Mouse (Mus musculus) MEL (cell line): ENCODE results near the gene Casz1. TPM values are rescaled to one million over a fixed set of nuclear protein-coding genes. Genes with fewer than 3 reads are reported as not detected.

ENCODE experiments used
- DNase-seq: peaks from one replicate; pipeline ENCODE4 v3.0.0; 2011; ENCODE audit warnings: low read depth, low spot score
- H3K27ac ChIP-seq: 2 replicates; pipeline ENCODE4 v1.5.1; 2012; ENCODE audit warnings: low read depth, mild to moderate bottlenecking, control low read depth, low read length, moderate library complexity; ENCODE audit not compliant: control insufficient read depth
- H3K27me3 ChIP-seq, 2 experiments: fragments of 150-350 bp in 1 of 2; sonication (generic) in 1 of 2; 2 replicates each; pipeline ENCODE4 v1.6.1; 2012; ENCODE audit warnings: low read length in 2 of 2, mild to moderate bottlenecking in 2 of 2, improper control_type of control experiment in 1 of 2, moderate library complexity in 1 of 2; ENCODE audit not compliant: insufficient read depth in 2 of 2, control insufficient read depth in 1 of 2
- H3K36me3 ChIP-seq, 2 experiments: 2 replicates each; pipeline ENCODE4 v1.6.1; 2012 to 2014; ENCODE audit warnings: low read length in 2 of 2, improper control_type of control experiment in 1 of 2, inconsistent platforms in 1 of 2, mild to moderate bottlenecking in 1 of 2; ENCODE audit not compliant: insufficient read depth in 2 of 2, control insufficient read depth in 1 of 2
- H3K4me1 ChIP-seq, 2 experiments: fragments of 150-350 bp in 1 of 2; sonication (generic) in 1 of 2; 2 replicates each; pipeline ENCODE4 v1.6.1; 2012; ENCODE audit warnings: low read length in 2 of 2, improper control_type of control experiment in 1 of 2, mild to moderate bottlenecking in 1 of 2; ENCODE audit not compliant: insufficient read depth in 2 of 2, control insufficient read depth in 1 of 2
- H3K4me3 ChIP-seq, 2 experiments: fragments of 150-350 bp in 1 of 2; sonication (generic) in 1 of 2; 2 replicates each; pipeline ENCODE4 v1.5.1; 2012; ENCODE audit warnings: low read depth in 2 of 2, low read length in 2 of 2, mild to moderate bottlenecking in 2 of 2, moderate library complexity in 2 of 2, control low read depth in 1 of 2, improper control_type of control experiment in 1 of 2; ENCODE audit not compliant: control insufficient read depth in 1 of 2, insufficient read depth in 1 of 2
- H3K79me2 ChIP-seq: 2 replicates; pipeline ENCODE4 v1.6.1; 2012; ENCODE audit warnings: mild to moderate bottlenecking, low read length, moderate library complexity; ENCODE audit not compliant: control insufficient read depth, poor library complexity, insufficient read depth
- H3K9ac ChIP-seq: 2 replicates; pipeline ENCODE4 v1.6.1; 2012; ENCODE audit warnings: low read depth, mild to moderate bottlenecking, control low read depth, low read length, moderate library complexity; ENCODE audit not compliant: control insufficient read depth, poor library complexity, severe bottlenecking
- H3K9me3 ChIP-seq: fragments of 150-350 bp; sonication (generic); replicated peaks from 2 replicates; pipeline ENCODE4 v1.6.1; 2012; ENCODE audit warnings: mild to moderate bottlenecking, low read length, improper control_type of control experiment, moderate library complexity; ENCODE audit not compliant: insufficient read depth
- BHLHE40 ChIP-seq: IDR thresholded peaks from 2 replicates; pipeline ENCODE4 v1.6.1; 2012; ENCODE audit warnings: low read depth, mild to moderate bottlenecking, inconsistent platforms, low read length, improper control_type of control experiment, borderline replicate concordance
- E2F4 ChIP-seq: IDR thresholded peaks from 2 replicates; pipeline ENCODE4 v1.6.1; 2011; ENCODE audit warnings: low read depth, low read length, improper control_type of control experiment, borderline replicate concordance
- ELF1 ChIP-seq: IDR thresholded peaks from 2 replicates; pipeline ENCODE4 v1.6.1; 2014; ENCODE audit warnings: low read depth, mild to moderate bottlenecking, inconsistent platforms, low read length, improper control_type of control experiment, moderate library complexity
- EP300 ChIP-seq, 2 experiments: IDR thresholded peaks; 2 replicates each; pipeline ENCODE4 v1.6.1; 2011; ENCODE audit warnings: improper control_type of control experiment in 2 of 2, low read length in 2 of 2, low read depth in 1 of 2, mild to moderate bottlenecking in 1 of 2
- GABPA ChIP-seq: IDR thresholded peaks from 2 replicates; pipeline ENCODE4 v1.6.1; 2012; ENCODE audit warnings: low read depth, mild to moderate bottlenecking, inconsistent platforms, low read length, improper control_type of control experiment, moderate library complexity
- HCFC1 ChIP-seq: IDR thresholded peaks from 2 replicates; pipeline ENCODE4 v1.6.1; 2012; ENCODE audit warnings: low read depth, mild to moderate bottlenecking, inconsistent platforms, low read length, improper control_type of control experiment, moderate library complexity
- MAFK ChIP-seq: IDR thresholded peaks from 2 replicates; pipeline ENCODE4 v1.6.1; 2011; ENCODE audit warnings: low read depth, mild to moderate bottlenecking, low read length, improper control_type of control experiment, borderline replicate concordance
- MAZ ChIP-seq: IDR thresholded peaks from 2 replicates; pipeline ENCODE4 v1.6.1; 2012; ENCODE audit warnings: low read depth, mild to moderate bottlenecking, inconsistent platforms, low read length, improper control_type of control experiment
- MEF2A ChIP-seq: IDR thresholded peaks from 2 replicates; pipeline ENCODE4 v1.6.1; 2014; ENCODE audit warnings: low read depth, mild to moderate bottlenecking, inconsistent platforms, low read length, improper control_type of control experiment; ENCODE audit not compliant: poor library complexity, insufficient replicate concordance, severe bottlenecking; ENCODE audit errors: extremely low read depth
- MYC ChIP-seq: IDR thresholded peaks from 2 replicates; pipeline ENCODE4 v1.6.1; 2011; ENCODE audit warnings: low read depth, mild to moderate bottlenecking, low read length, improper control_type of control experiment, moderate library complexity
- NELFE ChIP-seq: IDR thresholded peaks from 2 replicates; pipeline ENCODE4 v1.6.1; 2011; ENCODE audit warnings: low read depth, low read length, improper control_type of control experiment
- RAD21 ChIP-seq: IDR thresholded peaks from 2 replicates; pipeline ENCODE4 v1.6.1; 2011; ENCODE audit warnings: mild to moderate bottlenecking, low read depth, low read length, improper control_type of control experiment
- RCOR1 ChIP-seq: IDR thresholded peaks from 2 replicates; pipeline ENCODE4 v1.6.1; 2012; ENCODE audit warnings: low read depth, mild to moderate bottlenecking, inconsistent platforms, low read length, improper control_type of control experiment
- SIN3A ChIP-seq: IDR thresholded peaks from 2 replicates; pipeline ENCODE4 v1.6.1; 2012; ENCODE audit warnings: low read length, improper control_type of control experiment, inconsistent platforms
- USF2 ChIP-seq, 2 experiments: IDR thresholded peaks; 2 replicates each; pipeline ENCODE4 v1.6.1; 2011 to 2012; ENCODE audit warnings: improper control_type of control experiment in 2 of 2, low read length in 2 of 2, borderline replicate concordance in 1 of 2, inconsistent platforms in 1 of 2, low read depth in 1 of 2, mild to moderate bottlenecking in 1 of 2; ENCODE audit not compliant: insufficient read depth in 1 of 2
- ZKSCAN1 ChIP-seq: IDR thresholded peaks from 2 replicates; pipeline ENCODE4 v1.6.1; 2012; ENCODE audit warnings: low read depth, mild to moderate bottlenecking, inconsistent platforms, low read length, improper control_type of control experiment, moderate library complexity
- ZNF384 ChIP-seq: IDR thresholded peaks from 2 replicates; pipeline ENCODE4 v1.6.1; 2012; ENCODE audit warnings: low read depth, mild to moderate bottlenecking, inconsistent platforms, low read length, improper control_type of control experiment
- polyA plus RNA-seq, 2 experiments: library from polyadenylated mRNA; stranded (reverse) in 1 of 2; unstranded in 1 of 2; fragments of >175 nt in 1 of 2; fragments of >200 nt in 1 of 2; gene quantifications; 2 replicates each; pipeline versions ENCODE4 v1.2.1 to v1.2.4; 2012; ENCODE audit warnings: low replicate concordance in 2 of 2, low read depth in 1 of 2; ENCODE audit not compliant: insufficient read length in 2 of 2, insufficient read depth in 1 of 2, missing spikeins in 1 of 2
- total RNA-seq: library from RNA; depleted of rRNA; stranded (reverse); fragments of 300-350 nt; gene quantifications from 2 replicates; pipeline ENCODE4 v1.2.3, GENCODE M21; 2012

Casz1 gene
- total and polyA plus RNA-seq, 3 experiments = 1.3 to 3.2 TPM; not detected in 1

DNA sequence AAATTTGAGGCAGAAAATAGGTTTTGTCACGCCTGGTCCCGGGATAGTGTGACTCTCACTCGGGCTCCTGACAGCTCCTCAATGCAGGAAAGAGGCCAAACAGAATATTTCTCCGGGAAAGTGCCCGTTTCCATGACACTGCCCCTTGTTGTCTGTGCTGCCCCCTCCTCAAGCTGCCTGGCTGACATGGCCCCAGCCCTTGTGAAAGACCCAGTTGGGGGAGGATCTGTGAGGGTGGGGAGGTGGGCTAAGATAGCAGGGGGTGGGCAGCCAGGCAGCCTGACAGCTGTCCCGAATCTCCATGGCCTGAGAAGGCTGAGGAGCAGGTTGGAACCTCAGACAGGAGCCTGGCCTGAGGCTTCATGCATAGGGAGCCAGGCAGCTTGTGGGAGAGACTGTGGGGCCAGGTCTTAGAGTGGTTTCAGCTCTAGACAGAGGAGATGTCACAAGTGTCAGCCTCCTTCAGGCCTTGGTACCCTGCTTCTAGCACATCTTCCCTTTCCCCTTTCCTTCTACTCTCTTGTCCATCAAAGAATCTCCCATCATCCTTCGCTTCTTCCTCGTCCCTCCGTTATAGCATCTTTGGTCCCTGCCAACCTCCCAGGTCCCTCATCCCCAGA is 81.8 kb downstream of the Casz1 start:
- Histone ChIP-seq H3K27me3 (no peaks in the 10 kb centered on the region; a peak in 1 of 4 replicates), H3K4me1 (no peaks in the 10 kb centered on the region), H3K79me2 (no peaks in the 10 kb centered on the region), H3K9me3 (no peaks in the 10 kb centered on the region), H3K9ac (no peak overlapping the region), H3K36me3 (no peaks in the 10 kb centered on the region), H3K27ac (no peak overlapping the region), H3K4me3 (no peak overlapping the region)
- no peak for DNase-seq
- no peak for TF ChIP-seq HCFC1
- TF ChIP-seq SIN3A = no peak
- no peak for TF ChIP-seq MYC
- no peak for TF ChIP-seq ZNF384
- no peak for TF ChIP-seq MAZ
- TF ChIP-seq BHLHE40 = no peak
- no peak for TF ChIP-seq RAD21
- no peak for TF ChIP-seq ZKSCAN1
- TF ChIP-seq MEF2A = no peak
- TF ChIP-seq USF2 (IDR thresholded peaks at IDR 0.05; ENCODE audit: borderline replicate concordance in 1 of 2, insufficient read depth in 1 of 2, low read depth in 1 of 2, low read length in 2 of 2) = no peak
- no peak for TF ChIP-seq MAFK

DNA sequence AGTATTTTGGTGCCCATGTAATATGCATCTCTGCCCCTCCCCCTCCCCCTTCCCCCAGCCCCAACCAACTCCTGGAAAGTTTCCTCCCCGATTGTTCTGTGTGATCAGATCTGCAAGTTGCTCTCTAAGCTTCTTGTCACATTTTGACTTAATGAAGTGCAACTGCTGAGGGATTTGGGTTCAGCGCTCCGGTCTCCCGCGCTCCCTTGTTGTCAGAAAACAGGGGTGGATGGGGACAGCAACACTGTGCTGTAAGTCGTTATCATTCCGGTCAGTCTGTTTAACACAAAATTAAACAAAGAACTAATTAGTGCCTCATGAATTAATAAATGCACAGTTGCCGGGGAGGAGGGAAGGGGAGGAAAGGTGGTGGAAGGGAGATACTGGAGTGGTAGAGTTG is 84.0 kb downstream of the Casz1 start:
- no peak overlapping the region for H3K27ac ChIP-seq
- H3K9ac ChIP-seq = no peak overlapping the region
- no peaks in the 10 kb centered on the region for H3K9me3 ChIP-seq
- no peak for TF ChIP-seq RCOR1
- no peak for TF ChIP-seq GABPA
- no peak for TF ChIP-seq EP300 (IDR thresholded peaks at IDR 0.05; ENCODE audit: low read depth in 1 of 2, low read length in 2 of 2)
- TF ChIP-seq E2F4 = no peak
- TF ChIP-seq NELFE = no peak
- TF ChIP-seq ELF1 = no peak
- H3K4me1 ChIP-seq = no peaks in the 10 kb centered on the region
- no peaks in the 10 kb centered on the region for H3K36me3 ChIP-seq
- no peaks in the 10 kb centered on the region; a peak in 1 of 4 replicates for H3K27me3 ChIP-seq
- no peaks in the 10 kb centered on the region for H3K79me2 ChIP-seq
- no peak for DNase-seq
- H3K4me3 ChIP-seq = no peak overlapping the region
